Mouse (Mus musculus) megakaryocyte, embryonic 14.5 days (primary cell): ENCODE measurements at regions not wholly inside any gene's neighbourhood (a gene's known extent, or its start where the extent isn't known, plus 50 kb on each side); places are given as distances from the start of the nearest gene placed in this dataset.

Source experiments
- H3K27me3 ChIP-seq: replicated peaks from 2 replicates; pipeline ENCODE3; 2012; ENCODE audit warnings: inconsistent platforms
- H3K36me3 ChIP-seq: replicated peaks from 2 replicates; pipeline ENCODE3; 2012; ENCODE audit warnings: low read length, inconsistent platforms, mixed read lengths
- H3K4me1 ChIP-seq: 2 replicates; pipeline ENCODE4 v1.6.1; 2012; ENCODE audit warnings: inconsistent platforms
- H3K4me3 ChIP-seq: replicated peaks from 2 replicates; pipeline ENCODE3; 2012; ENCODE audit warnings: moderate library complexity, mild to moderate bottlenecking, inconsistent platforms
- H3K9me3 ChIP-seq: 2 replicates; pipeline ENCODE4 v1.6.1; 2012; ENCODE audit warnings: inconsistent platforms
- FLI1 ChIP-seq: IDR thresholded peaks from 2 replicates; pipeline ENCODE4 v1.6.1; 2012; ENCODE audit warnings: low read length, inconsistent platforms, mixed read lengths
- GATA1 ChIP-seq: IDR thresholded peaks from 3 replicates; pipeline ENCODE4 v1.6.1; 2012; ENCODE audit warnings: mixed read lengths, low read length, inconsistent platforms, borderline replicate concordance

- Histone ChIP-seq H3K9me3 (peaks cover 44% of the 10 kb centered on the region), H3K27me3 (no peaks in the 10 kb centered on the region), H3K4me3 (no peak overlapping the region), H3K36me3 (no peaks in the 10 kb centered on the region), H3K4me1 (no peaks in the 10 kb centered on the region)
- no peak for TF ChIP-seq FLI1
- TF ChIP-seq GATA1, result no peak
These were observed 59.1 kb upstream of the Sox9 start for GRCm38 (mm10) chr11:112722936-112723335.

- TF ChIP-seq GATA1, result no peak
- no peak for TF ChIP-seq FLI1
- no peaks in the 10 kb centered on the region for H3K27me3 ChIP-seq
These were observed 53.7 kb upstream of the Sox9 start for GRCm38 (mm10) chr11:112728154-112728952.

More at GRCm38 (mm10) chr11:112728154-112728952, 53.7 kb upstream of the Sox9 start:
- Histone ChIP-seq H3K4me1 (no peaks in the 10 kb centered on the region), H3K36me3 (no peaks in the 10 kb centered on the region), H3K9me3 (peaks cover 48% of the 10 kb centered on the region), H3K4me3 (no peak overlapping the region)
